Mouse (Mus musculus): ENCODE measurements at regions not wholly inside any gene's neighbourhood (a gene's known extent, or its start where the extent isn't known, plus 50 kb on each side); places are given as distances from the start of the nearest gene placed in this dataset.

- DNase-seq (ENCODE audit: low spot score in 2 of 2), result no peak
Measured at GRCm38 (mm10) chr4:80131623-80132301, 702.2 kb upstream of the Tyrp1 start.

- no peak for DNase-seq (ENCODE audit: low spot score in 2 of 2)
Measured at GRCm38 (mm10) chr4:80140261-80140660, 693.7 kb upstream of the Tyrp1 start.

- no peak for DNase-seq (ENCODE audit: low spot score in 2 of 2)
Measured at GRCm38 (mm10) chr4:80159842-80160241, 674.1 kb upstream of the Tyrp1 start.

- no peak for DNase-seq (ENCODE audit: low spot score in 2 of 2)
Measured at GRCm38 (mm10) chr4:80173229-80173628, 660.7 kb upstream of the Tyrp1 start.

GRCm38 (mm10) chr4:80202223-80202622 lies 631.7 kb upstream of the Tyrp1 start:
- no peak for DNase-seq (ENCODE audit: low spot score in 2 of 2)

- DNase-seq (ENCODE audit: low spot score in 2 of 2), result peak; percentile 20 to 29
Measured at GRCm38 (mm10) chr4:80203916-80204315, 630.0 kb upstream of the Tyrp1 start.

- no peak for DNase-seq (ENCODE audit: low spot score in 2 of 2)
Measured at GRCm38 (mm10) chr4:80204374-80204773, 629.5 kb upstream of the Tyrp1 start.

Data from frontal cortex, postnatal 14 days (tissue).